Mouse (Mus musculus) lung, postnatal 4 days (tissue): ENCODE data around the gene Ccdc136.

Experiments used
- DNase-seq, 2 experiments: peaks; one replicate each; pipeline ENCODE4 v3.0.0; 2021

Gene Ccdc136

DNA sequence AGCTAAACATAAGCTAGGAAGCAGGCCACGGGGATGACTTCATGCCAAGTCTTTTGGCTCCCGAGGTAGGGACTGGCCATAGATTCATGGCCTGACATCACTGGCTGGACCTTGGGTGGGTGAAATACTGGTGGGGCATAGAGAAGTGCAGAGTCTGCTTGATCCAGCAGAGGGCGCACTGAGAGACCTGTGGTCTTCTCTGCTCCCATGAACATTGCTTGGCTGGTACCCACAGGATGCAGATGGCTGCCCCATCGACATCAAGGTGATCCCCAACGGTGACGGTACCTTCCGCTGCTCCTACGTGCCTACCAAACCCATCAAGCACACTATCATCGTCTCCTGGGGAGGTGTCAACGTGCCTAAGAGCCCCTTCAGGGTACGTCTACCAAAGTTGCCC lies 48.7 kb downstream of the Ccdc136 start:
- peak; percentile 35 to 53 for DNase-seq

DNA sequence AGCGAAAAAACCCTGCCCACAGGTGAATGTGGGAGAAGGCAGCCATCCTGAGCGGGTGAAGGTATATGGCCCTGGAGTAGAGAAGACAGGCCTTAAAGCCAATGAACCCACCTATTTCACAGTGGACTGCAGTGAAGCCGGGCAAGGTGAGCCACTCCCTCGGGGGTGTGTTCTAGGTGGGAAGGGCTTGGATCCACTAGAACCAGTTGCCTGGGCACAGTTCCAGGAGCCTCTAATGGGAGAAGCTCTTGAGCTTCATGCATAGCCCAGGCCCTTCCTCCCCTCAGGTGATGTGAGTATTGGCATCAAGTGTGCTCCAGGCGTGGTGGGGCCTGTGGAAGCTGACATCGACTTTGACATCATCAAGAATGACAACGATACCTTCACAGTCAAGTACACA lies 49.2 kb downstream of the Ccdc136 start:
- peak; percentile 40 to 46 for DNase-seq

DNA sequence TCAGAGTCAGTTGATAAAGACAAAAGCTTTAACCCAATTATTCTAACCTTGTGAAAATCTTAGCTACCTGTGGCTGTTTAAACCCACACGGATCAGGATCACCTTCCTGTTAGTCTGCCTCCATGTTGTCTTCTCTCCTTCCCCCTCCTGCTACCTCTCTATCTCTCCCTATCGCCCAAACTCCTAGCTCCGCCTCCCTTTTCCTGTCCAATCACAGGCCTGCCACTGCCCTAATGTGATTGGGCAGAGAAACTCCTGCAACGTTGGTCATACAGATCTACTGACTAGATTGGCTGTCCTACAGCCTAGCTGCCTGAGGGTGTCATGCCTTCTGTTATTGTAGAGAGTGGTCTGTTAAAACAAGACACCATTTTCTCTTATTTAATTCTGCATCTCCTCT lies 53.7 kb downstream of the Ccdc136 start:
- DNase-seq = no peak

DNA sequence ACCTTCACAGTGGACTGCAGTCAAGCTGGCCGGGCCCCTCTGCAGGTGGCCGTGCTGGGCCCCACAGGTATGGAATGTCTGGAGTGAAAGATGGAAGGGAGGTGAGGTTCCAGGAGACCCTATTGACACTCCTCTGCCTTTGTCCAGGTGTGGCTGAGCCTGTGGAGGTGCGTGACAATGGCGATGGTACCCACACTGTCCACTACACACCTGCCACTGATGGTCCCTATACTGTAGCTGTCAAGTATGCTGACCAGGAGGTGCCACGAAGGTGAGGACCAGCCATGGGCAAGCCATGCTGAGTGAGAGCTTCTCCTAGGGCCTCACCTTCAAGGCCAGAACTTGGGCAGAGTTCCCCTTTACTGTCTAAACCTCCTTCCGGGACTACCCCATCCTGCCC lies 54.6 kb downstream of the Ccdc136 start:
- peak in 1 of 2 experiments; percentile 19 for DNase-seq

DNA sequence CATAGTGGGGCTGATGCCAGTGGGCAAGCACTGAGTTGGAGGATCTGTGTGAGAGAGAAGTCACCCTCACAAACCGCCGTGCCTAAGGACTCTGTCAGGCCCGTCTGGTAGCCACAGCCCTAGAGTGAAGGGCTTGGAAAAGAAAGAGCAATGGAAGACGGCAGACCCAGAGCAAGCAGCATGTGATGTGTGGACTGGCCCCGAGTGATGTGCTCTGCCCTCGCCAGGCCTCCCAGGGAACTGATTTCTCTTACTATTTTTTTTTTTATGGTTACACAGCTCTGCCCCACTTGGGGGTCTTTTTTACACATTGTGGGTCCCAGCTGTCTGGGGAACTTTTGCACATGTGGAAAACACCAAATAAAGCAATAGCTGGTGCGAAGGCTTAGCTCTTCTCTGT lies 65.4 kb downstream of the Ccdc136 start:
- DNase-seq = no peak

DNA sequence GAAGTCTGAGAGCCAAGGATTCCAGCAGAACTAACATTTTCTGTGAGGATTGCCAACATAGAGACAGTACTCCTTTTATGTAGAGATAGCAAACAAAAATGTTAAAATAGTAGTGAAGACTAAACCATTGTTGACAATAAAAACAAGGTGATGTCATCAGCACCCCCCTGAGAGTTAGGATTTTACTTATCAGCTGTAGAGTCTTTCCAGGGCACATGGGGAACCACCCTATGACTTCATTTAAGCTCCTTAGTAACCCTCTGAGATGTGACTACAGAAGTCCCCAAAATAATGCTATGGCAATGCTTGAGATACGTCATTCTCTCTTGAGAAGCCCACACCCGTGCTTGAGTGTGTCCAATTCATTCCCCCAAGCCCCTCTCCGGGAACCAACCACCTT lies 67.3 kb downstream of the Ccdc136 start:
- DNase-seq = no peak

DNA sequence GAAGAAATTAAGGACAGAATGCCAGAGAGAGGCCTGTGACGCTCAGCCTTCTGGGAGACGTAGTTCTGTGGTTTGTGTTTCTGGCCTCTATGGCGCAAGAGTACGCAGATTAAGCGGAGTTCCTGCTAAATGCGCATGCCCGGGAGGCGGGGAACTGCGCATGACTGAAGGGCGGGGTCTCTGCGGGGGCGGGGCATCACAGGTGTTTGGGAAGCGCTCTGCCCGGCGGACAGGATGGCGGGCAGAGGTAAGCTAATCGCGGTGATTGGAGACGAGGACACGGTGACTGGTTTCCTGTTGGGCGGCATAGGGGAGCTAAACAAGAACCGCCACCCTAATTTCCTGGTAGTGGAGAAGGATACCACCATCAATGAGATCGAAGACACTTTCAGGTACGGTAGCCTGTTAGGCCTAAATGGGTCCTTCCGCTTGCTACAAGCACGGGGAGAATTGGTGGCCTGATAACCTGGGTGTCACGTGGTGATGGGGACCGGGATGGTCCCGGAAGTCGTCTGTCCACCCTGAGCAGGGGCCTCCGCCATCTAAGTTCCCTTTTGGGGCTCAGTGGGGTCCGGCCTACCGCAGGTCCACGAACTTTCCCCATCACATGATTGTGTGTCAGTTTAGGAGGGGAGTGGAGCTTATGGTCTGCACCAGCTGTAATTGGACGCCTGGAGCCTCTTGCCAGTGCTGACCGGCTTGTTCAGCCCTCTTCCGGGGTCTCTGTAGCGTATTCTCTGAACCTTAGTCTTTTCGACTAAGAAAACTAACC lies 71.7 kb downstream of the Ccdc136 start, which contains the start of gene Atp6v1f:
Gene Atp6v1f (plus strand): TSS at position 136 of the 772 bp plus-strand sequence.
- peak; percentile 92 to 94 for DNase-seq

DNA sequence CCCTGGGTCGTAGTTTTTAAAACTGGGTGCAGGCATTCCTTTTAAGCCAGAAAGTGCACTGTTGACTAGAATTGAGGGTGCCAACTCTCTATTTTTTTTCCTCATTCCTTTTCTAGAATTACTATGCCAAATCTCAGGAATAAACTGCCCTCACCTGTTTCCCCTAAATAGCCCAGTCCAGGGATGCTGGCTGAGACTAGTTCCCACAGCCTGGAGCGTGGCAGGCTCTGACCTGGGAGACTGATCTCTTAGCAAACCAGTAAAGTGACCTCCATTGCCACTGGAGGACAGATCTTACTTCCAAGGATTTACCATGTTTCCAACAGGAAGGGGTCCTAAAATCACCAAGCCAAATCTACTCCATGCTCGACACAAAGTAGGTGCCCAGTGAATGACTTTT lies 72.7 kb downstream of the Ccdc136 start:
- no peak for DNase-seq

DNA sequence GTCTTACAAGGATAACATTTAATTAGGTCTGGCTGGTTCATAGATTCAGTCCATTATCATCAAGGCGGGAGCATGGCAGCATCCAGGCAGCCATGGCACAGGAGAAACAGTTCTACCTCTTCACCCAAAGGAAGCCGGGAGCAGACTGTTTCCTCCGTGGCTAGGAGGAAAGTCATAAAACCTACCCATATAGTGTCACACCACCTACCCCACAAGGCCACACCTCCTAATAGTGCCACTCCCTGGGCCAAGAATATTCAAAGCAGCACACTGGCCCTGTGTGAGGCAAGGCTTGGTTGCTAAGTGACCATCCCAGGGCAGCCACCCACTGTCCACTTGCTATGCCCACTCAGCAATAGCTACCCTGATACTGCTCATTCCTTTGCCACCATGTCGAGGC lies 75.0 kb downstream of the Ccdc136 start, which contains the start of gene Atp6v1fnb:
Gene Atp6v1fnb (plus strand): TSS at position 301 of the 400 bp plus-strand sequence.
- DNase-seq = no peak

DNA sequence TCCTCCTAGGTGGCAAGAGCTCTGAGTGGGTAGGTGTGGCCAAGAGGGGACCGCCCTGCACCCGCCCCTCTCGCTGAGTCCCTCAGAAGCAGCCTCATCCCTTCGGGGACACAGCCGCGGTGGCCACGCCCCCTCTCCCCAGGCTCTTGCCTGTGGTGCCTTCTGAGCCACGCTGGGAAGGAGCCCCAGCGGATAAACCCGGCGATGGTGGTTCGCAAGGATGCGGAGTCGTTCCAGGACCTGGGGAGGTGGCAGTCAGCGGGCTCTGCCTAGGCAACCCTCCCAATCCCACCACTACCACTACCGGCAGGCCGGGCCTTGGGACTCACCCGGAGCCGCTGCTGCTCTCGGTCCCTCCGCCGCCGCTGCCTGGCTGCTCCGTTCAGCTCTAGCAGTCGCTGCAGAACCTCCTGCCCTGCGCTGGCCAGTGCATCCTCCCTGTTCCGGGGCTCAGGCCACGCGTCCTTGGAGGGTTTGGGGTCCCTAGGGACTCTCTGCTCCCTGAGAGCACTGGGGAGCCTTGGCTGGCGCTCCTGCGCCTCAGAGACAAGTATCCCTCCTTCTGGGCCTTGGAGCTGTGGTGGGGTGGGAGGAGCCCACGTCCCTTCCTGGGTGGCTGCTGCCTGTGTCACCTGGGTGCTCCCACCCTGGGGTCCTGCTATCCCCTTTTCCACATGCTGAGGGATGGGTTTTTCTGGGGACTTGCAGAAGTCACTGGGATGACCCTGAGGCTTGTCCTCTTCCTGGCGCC lies 78.0 kb downstream of the Ccdc136 start:
- peak; percentile 82 to 87 for DNase-seq

DNA sequence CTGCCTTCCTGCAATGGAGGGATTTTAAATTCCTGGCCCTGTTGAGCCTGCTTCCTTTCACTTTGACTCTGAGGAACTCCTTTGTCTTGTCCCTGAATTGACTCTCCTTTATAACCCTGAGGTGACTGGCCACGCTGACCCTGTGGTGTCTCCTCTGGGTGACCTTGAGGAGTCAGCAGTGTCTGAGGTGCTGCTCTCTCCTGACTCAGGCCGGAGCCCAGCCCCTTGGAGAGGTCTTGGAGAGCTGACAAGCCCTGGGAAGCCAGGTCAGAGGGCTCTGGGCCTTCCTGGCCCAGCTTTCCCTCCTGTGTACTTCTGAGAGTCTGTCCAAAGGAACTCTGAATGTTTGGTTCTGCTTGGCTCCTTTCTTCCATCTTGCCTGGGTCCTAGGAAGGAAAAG lies 78.6 kb downstream of the Ccdc136 start:
- DNase-seq = no peak
